Mouse (Mus musculus) forebrain, embryonic 12.5 days (tissue): ENCODE measurements around the gene Insig1. TPM values are rescaled to one million over a fixed set of nuclear protein-coding genes. Genes with fewer than 3 reads are reported as not detected.

ENCODE experiments used
- ATAC-seq: fragments of 200-750 bp; cut with Nextera tagmentation; 2 replicates; pipeline ENCODE4 v1.8.0; 2017; ENCODE audit warnings: moderate TSS enrichment; ENCODE audit not compliant: low FRiP score
- H3K27ac ChIP-seq: fragments of 300-500 bp; sonication (generic); 2 replicates; pipeline ENCODE4 v1.5.1; 2016; ENCODE audit warnings: mild to moderate bottlenecking
- H3K27me3 ChIP-seq: fragments of 300-500 bp; sonication (generic); 2 replicates; pipeline ENCODE4 v1.6.1; 2016; ENCODE audit warnings: mild to moderate bottlenecking
- H3K36me3 ChIP-seq: fragments of 300-500 bp; sonication (generic); replicated peaks from 2 replicates; pipeline ENCODE4 v1.6.1; 2016; ENCODE audit warnings: mild to moderate bottlenecking
- H3K4me1 ChIP-seq: fragments of 300-500 bp; sonication (generic); 2 replicates; pipeline ENCODE4 v1.6.1; 2016
- H3K4me2 ChIP-seq: fragments of 300-500 bp; sonication (generic); 2 replicates; pipeline ENCODE4 v1.6.1; 2016; ENCODE audit warnings: mild to moderate bottlenecking, moderate library complexity
- H3K4me3 ChIP-seq: fragments of 300-500 bp; sonication (generic); replicated peaks from 2 replicates; pipeline ENCODE4 v1.5.1; 2016; ENCODE audit warnings: mild to moderate bottlenecking
- H3K9ac ChIP-seq: fragments of 300-500 bp; sonication (generic); 2 replicates; pipeline ENCODE4 v1.6.1; 2016; ENCODE audit warnings: mild to moderate bottlenecking
- H3K9me3 ChIP-seq: fragments of 300-500 bp; sonication (generic); 2 replicates; pipeline ENCODE4 v1.6.1; 2016
- WGBS: fragments of 180-500 bp; shearing (Covaris S2); methylation state at CpG from one replicate; pipeline ENCODE4 v1.1.7; 2016; 5-methylcytosine and 5-hydroxymethylcytosine counted together
- polyA plus RNA-seq: library from polyadenylated mRNA; unstranded; fragments of >200 nt; fragmentation: Nextera tagmentation; extraction: Ambion mirVana; gene quantifications from 2 replicates; pipeline ENCODE4 v1.2.1, GENCODE M21; 2016

Insig1 gene
- polyA plus RNA-seq, 1 experiment from 2014 or later: 109 TPM

DNA sequence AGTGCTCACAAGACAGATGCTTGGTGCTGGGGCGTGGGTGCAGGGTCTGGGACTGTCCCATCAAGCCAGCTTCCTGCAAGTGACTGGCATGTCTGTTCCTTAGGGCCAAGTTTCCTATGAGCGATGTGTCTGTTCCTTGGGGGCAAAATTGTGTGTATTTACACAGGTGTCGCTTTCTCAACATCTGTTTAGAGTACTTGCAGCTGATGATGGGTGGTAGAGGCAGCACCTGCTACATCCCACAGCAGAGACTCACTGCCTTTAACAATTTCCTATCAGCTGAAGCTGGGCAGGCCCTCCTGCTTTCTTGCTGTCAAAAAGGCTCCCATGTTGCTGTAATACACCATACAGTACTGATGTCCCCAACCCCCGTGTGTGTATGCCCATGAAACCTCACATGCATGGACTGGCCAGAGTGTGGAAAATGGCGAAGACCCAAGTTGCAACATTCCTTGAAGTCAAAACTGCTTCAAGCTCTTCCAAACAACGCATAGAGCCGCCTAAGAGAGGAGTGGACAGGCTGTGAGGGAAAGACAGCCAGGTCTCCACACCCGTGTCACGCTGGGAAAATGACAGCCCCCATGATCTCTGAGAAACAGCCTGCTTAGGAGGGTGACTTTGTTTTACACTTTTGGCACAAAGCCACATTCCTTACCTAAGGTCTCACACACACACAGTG, 875 bp upstream of the Insig1 start:
- 0 out of 2 replicates have a peak, but pooled peaks cover 4% of the 10 kb centered on the region for H3K27me3 ChIP-seq
- peak overlapping the region; percentile 84 for H3K4me3 ChIP-seq
- H3K36me3 ChIP-seq: peaks cover 22% of the 10 kb centered on the region
- H3K4me2 ChIP-seq: peak overlapping the region; percentile 92
- no peaks in the 10 kb centered on the region for H3K9me3 ChIP-seq
- H3K9ac ChIP-seq: peak overlapping the region; percentile 72
- peak overlapping the region; percentile 96 for H3K27ac ChIP-seq
- ATAC-seq: no peak; the same call in 1 of the 2 replicates
- H3K4me1 ChIP-seq: peaks cover 33% of the 10 kb centered on the region
- 27% methylated on average over 9 of the region's 9 CpGs for WGBS

DNA sequence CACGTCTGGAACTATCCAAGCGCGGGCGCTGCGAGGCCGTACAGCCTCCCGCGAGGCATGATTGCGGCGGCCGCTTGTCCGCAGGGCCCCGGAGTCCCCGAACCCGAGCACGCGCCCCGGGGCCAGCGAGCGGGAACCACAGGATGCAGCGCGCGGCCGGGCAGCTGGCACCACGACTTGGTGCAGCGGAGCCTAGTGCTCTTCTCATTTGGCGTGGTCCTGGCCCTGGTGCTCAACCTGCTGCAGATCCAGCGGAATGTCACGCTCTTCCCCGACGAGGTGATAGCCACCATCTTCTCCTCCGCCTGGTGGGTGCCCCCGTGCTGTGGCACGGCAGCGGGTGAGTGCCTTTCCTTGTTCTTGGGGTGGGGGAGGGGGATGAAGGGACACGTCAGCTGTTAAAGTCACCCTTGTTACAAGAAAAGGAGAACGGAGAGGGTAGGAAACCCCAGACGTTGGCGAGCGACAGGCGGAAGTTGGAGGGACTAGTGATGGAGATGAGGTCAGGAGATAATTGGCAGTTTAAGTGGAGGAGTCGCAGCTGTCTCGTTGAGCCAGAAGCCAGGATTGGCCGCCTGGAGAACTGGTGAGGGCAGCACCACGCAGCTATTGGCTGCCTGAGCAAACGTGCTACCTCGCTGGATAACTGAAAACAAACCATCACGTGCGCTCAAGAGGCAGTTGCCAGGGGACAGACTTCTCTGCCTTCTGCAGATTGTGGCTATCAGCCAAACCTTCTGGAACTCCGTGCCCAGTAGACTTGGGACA, 477 bp downstream of the Insig1 start:
- under 1% methylated on average over 50 of the region's 50 CpGs for WGBS
- peak overlapping the region; percentile 97 for H3K27ac ChIP-seq
- ATAC-seq: peak; percentile 85
- H3K9ac ChIP-seq: peak overlapping the region; percentile 89
- H3K4me1 ChIP-seq: peaks cover 33% of the 10 kb centered on the region
- H3K36me3 ChIP-seq: peaks cover 36% of the 10 kb centered on the region
- H3K4me2 ChIP-seq: peak overlapping the region; percentile 92
- peak overlapping the region; percentile 84 for H3K4me3 ChIP-seq
- H3K9me3 ChIP-seq: no peaks in the 10 kb centered on the region
- H3K27me3 ChIP-seq: 0 out of 2 replicates have a peak, but pooled peaks cover 3% of the 10 kb centered on the region

DNA sequence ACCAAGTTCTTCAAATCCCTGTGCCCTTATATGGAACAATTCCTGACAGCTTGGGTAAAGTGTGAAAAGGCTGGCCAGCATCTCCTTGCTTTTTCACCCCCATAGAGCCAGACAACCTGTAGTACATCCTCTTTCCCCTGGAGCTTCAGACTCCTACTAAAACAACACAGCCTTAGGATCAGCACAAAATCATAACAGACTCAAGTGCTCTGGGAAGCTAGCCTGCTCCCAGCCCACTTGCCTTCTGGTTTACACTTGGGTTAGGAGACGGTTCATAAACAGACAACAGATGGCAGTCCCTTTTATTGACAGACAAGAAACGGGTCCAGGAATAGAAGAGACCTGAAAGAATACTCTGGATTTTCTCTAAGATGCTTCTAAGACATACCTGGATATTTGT, 8.3 kb downstream of the Insig1 start:
- ATAC-seq: no peak
- H3K9me3 ChIP-seq: no peaks in the 10 kb centered on the region
- no peak overlapping the region for H3K27ac ChIP-seq
- WGBS: 77% methylated on average over 2 of the region's 2 CpGs
- H3K36me3 ChIP-seq: peaks cover 42% of the 10 kb centered on the region
- no peaks in the 10 kb centered on the region for H3K4me1 ChIP-seq
- H3K4me2 ChIP-seq: no peak overlapping the region
- no peak overlapping the region for H3K9ac ChIP-seq
- H3K27me3 ChIP-seq: no peaks in the 10 kb centered on the region
- no peak overlapping the region for H3K4me3 ChIP-seq

DNA sequence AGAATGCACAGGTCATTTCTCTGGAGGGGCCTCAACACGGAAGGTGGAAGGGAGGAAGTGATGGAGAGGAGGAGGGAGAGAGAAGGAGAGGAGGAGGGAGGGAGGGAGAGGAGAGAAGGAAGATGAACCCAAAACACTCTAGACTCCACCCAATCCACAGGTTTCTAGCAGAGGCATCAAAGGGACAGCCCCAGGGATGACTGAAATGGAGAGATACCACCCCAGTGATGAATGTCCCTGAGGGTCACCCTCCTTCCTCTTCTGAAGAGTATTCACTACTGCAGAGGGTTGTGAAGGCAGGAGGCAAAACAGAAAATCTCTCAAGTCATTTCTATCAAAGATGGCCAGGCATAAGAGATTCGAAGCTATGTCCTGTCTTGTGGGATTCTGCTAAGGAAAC, 10.0 kb downstream of the Insig1 start:
- 94% methylated on average over 2 of the region's 2 CpGs for WGBS
- no peaks in the 10 kb centered on the region for H3K4me1 ChIP-seq
- H3K4me3 ChIP-seq: no peak overlapping the region
- H3K27ac ChIP-seq: no peak overlapping the region
- no peak overlapping the region for H3K9ac ChIP-seq
- no peaks in the 10 kb centered on the region for H3K9me3 ChIP-seq
- no peak for ATAC-seq
- peaks cover 25% of the 10 kb centered on the region for H3K36me3 ChIP-seq
- H3K27me3 ChIP-seq: no peaks in the 10 kb centered on the region
- no peak overlapping the region for H3K4me2 ChIP-seq

DNA sequence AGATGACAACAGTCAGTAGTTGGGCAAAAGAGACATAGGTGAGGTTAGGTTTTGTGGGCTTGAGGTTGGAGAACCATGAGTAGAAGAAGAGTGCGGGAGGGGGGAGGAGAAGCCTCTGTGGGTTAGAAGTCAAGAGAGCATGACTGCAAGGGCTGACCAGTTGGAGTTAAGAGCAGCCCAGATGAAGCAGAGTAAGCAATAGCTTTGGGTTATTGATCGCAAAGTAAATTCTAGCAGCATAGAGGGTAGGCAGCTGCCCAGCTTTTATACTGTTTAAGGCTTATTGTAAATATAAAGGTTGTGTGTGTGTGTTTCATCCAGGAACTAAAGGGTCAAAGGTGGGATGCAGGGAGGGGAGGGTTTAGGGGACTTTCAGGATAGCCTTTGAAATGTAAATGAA, 10.7 kb downstream of the Insig1 start:
- H3K9ac ChIP-seq: no peak overlapping the region
- H3K4me3 ChIP-seq: no peak overlapping the region
- H3K27ac ChIP-seq: no peak overlapping the region
- no peaks in the 10 kb centered on the region for H3K27me3 ChIP-seq
- ATAC-seq: no peak
- 92% methylated on average over 2 of the region's 2 CpGs for WGBS
- H3K36me3 ChIP-seq: peaks cover 18% of the 10 kb centered on the region
- no peaks in the 10 kb centered on the region for H3K4me1 ChIP-seq
- no peak overlapping the region for H3K4me2 ChIP-seq
- H3K9me3 ChIP-seq: no peaks in the 10 kb centered on the region

DNA sequence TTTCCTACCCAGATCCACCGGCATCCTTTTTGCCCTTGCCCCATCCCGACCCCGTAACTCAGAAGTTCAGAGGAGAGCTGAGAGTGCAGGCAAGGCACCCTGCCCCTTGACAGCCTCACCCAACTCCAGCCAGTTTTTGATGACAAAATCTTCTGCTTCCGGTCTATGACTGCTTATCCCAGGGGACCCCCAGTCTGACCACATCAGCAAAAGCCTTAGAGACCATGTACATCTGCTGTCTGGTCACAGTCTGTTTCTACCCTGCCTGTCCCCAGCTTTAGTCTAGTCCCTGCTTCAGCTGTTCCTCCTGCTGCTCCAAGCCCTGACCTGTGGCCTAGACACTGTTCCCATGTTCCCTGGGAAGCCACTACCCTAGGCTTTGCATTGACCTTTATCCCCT, 11.1 kb downstream of the Insig1 start:
- Histone ChIP-seq H3K27me3 (no peaks in the 10 kb centered on the region), H3K9ac (no peak overlapping the region), H3K4me2 (no peak overlapping the region), H3K4me3 (no peak overlapping the region), H3K27ac (no peak overlapping the region), H3K9me3 (no peaks in the 10 kb centered on the region), H3K36me3 (peaks cover 14% of the 10 kb centered on the region), H3K4me1 (no peaks in the 10 kb centered on the region)
- WGBS: 77% methylated on average over 4 of the region's 4 CpGs
- ATAC-seq: no peak

DNA sequence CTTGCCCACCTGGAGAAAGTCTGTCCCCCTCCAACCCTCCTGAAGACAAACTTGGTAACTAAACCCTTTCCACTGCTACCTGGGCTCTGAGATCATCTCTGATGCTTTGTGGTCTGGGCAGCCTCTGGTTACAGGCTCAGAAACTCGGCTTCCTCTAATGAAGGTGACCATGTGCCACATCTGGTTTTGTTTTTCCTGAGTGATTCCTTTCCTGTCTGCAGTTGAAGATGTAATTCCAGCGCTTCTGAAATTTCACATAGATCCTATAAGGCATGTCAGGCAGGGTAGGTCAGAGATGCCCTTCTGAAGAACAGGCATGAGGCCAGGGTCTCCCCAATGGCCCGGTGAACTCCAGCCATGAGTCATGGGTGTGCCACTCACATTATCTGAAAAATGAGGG, 11.6 kb downstream of the Insig1 start:
- Histone ChIP-seq H3K4me1 (no peaks in the 10 kb centered on the region), H3K36me3 (peaks cover 12% of the 10 kb centered on the region), H3K4me3 (no peak overlapping the region), H3K9ac (no peak overlapping the region), H3K27ac (no peak overlapping the region), H3K4me2 (no peak overlapping the region), H3K9me3 (no peaks in the 10 kb centered on the region), H3K27me3 (no peaks in the 10 kb centered on the region)
- no peak for ATAC-seq
- 81% methylated on average over 3 of the region's 3 CpGs for WGBS

DNA sequence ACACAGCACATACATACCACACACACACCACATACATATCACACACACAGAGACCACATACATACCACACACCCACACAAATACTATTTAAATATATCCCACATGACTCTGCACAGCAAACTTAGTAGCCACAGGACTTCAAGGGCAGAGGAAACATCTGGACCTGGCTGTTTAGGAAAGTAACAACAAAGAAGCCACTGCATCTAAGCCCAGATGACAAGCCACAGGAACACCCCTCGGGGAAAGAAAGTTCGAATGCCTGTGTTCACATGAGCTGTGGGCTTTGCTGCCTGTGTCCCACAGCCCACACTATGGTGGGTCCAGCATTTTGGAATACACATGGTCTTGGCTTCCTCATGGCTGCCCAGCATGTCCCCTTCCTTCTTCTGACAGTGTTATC, 13.6 kb downstream of the Insig1 start:
- H3K27me3 ChIP-seq: no peaks in the 10 kb centered on the region
- no peaks in the 10 kb centered on the region for H3K4me1 ChIP-seq
- ATAC-seq: no peak
- H3K27ac ChIP-seq: no peak overlapping the region
- H3K36me3 ChIP-seq: no peaks in the 10 kb centered on the region
- H3K4me2 ChIP-seq: no peak overlapping the region
- no peak overlapping the region for H3K4me3 ChIP-seq
- WGBS: 85% methylated on average over 2 of the region's 2 CpGs
- H3K9me3 ChIP-seq: no peaks in the 10 kb centered on the region
- no peak overlapping the region for H3K9ac ChIP-seq

DNA sequence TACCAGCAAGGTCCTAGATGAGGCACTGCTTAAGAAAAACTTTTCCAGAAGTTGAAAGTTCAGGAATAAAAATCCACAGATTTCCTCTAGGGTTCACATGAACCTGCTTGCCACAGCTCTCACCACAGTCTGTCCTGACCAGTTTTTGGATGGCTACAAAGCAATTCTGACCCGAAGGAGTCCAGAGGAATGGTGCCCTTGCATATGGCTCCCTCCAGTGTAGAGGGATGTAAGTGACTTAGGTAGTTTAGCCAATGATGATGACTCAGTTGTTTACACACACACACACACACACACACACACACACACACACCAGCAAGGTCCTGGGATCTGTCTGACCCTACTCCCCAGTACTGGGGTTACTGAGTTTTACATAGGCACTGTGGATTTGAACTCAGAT, 19.4 kb downstream of the Insig1 start:
- H3K9ac ChIP-seq: no peak overlapping the region
- ATAC-seq: no peak
- H3K4me1 ChIP-seq: no peaks in the 10 kb centered on the region
- 47% methylated on average over 1 of the region's 1 CpGs for WGBS
- no peaks in the 10 kb centered on the region for H3K9me3 ChIP-seq
- H3K27ac ChIP-seq: no peak overlapping the region
- peaks cover 5% of the 10 kb centered on the region; the same call in 1 of the 2 replicates for H3K27me3 ChIP-seq
- H3K4me3 ChIP-seq: no peak overlapping the region
- H3K4me2 ChIP-seq: no peak overlapping the region
- no peaks in the 10 kb centered on the region for H3K36me3 ChIP-seq

DNA sequence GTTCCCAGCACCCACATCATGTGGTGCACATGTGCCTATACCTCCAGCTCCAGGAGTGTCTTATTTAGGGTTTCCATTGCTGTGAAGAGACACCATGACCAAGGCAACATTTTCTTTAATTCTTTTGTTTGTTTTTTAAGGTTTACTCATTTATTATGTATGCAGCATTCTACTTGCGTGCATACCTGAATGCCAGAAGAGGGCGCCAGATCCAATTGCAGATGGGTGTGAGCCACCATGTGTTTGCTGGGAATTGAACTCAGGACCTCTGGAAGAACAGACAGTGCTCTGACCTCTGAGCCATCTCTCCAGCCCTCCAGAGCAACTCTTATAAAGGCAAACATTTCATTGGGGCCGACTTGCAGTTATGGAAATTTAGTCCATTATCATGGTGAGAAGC, 21.2 kb downstream of the Insig1 start:
- Histone ChIP-seq H3K27me3 (peaks cover 5% of the 10 kb centered on the region; the same call in 1 of the 2 replicates), H3K36me3 (no peaks in the 10 kb centered on the region), H3K27ac (no peak overlapping the region), H3K9me3 (no peaks in the 10 kb centered on the region), H3K4me1 (no peaks in the 10 kb centered on the region), H3K4me2 (no peak overlapping the region), H3K9ac (no peak overlapping the region), H3K4me3 (no peak overlapping the region)
- no peak for ATAC-seq
- 79% methylated on average over 3 of the region's 3 CpGs for WGBS

DNA sequence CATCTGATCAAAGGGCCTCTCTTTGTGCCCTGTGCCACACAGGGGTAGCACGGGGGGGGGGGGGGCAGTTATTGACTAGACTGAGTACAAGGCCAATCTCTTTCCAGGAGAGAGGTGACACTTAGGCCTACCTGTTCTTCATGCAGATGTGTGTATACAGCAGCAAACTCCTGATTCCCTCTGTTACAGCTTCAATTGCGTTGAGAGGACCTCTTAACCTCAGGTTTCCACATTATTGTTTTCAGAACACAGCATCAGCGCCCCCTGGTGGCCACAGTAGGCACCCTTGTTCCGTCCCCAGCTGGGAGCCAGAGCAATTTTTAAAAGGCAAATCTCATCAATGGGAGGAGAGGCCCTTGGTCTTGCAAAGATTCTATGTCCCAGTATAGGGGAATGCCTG, 22.7 kb downstream of the Insig1 start:
- Histone ChIP-seq H3K9ac (no peak overlapping the region), H3K4me1 (no peaks in the 10 kb centered on the region), H3K4me2 (no peak overlapping the region), H3K36me3 (no peaks in the 10 kb centered on the region), H3K27ac (no peak overlapping the region), H3K9me3 (no peaks in the 10 kb centered on the region), H3K4me3 (no peak overlapping the region), H3K27me3 (peaks cover 5% of the 10 kb centered on the region; the same call in 1 of the 2 replicates)
- peak; percentile 57; the same call in 1 of the 2 replicates for ATAC-seq
- WGBS: 18% methylated on average over 4 of the region's 4 CpGs

DNA sequence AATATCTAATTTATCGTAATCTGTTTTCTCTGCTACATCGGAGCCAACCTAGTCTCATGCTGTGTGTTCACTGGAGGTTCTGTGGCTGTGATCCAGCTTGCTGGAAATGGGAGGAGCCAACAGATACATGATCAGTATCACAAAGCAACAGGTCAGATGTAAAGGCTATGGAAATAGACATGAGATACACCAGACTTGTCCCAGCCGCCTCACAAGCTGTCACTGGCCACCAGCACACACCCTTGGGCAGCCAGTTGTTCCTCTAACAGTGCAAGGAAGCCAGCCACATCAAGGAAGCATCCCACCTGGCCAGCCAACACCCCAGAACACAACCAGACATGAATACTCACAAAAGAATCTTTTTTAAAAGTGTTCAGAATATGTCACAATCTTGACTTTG, 23.2 kb downstream of the Insig1 start:
- H3K4me3 ChIP-seq: no peak overlapping the region
- no peak; the same call in 1 of the 2 replicates for ATAC-seq
- H3K27me3 ChIP-seq: peaks cover 5% of the 10 kb centered on the region; the same call in 1 of the 2 replicates
- 72% methylated on average over 3 of the region's 3 CpGs for WGBS
- no peak overlapping the region for H3K9ac ChIP-seq
- H3K4me2 ChIP-seq: no peak overlapping the region
- no peaks in the 10 kb centered on the region for H3K36me3 ChIP-seq
- no peaks in the 10 kb centered on the region for H3K4me1 ChIP-seq
- H3K9me3 ChIP-seq: no peaks in the 10 kb centered on the region
- H3K27ac ChIP-seq: no peak overlapping the region
